Mouse (Mus musculus): Measurements from ENCODE around the gene Drp2. TPM values are rescaled to one million over a fixed set of nuclear protein-coding genes. Genes with fewer than 3 reads are reported as not detected.

The Drp2 gene
- polyA plus RNA-seq (2014; fragmentation: Nextera tagmentation; extraction: Ambion mirVana) = 8.8 and 9.3 TPM in 2 replicates

DNA sequence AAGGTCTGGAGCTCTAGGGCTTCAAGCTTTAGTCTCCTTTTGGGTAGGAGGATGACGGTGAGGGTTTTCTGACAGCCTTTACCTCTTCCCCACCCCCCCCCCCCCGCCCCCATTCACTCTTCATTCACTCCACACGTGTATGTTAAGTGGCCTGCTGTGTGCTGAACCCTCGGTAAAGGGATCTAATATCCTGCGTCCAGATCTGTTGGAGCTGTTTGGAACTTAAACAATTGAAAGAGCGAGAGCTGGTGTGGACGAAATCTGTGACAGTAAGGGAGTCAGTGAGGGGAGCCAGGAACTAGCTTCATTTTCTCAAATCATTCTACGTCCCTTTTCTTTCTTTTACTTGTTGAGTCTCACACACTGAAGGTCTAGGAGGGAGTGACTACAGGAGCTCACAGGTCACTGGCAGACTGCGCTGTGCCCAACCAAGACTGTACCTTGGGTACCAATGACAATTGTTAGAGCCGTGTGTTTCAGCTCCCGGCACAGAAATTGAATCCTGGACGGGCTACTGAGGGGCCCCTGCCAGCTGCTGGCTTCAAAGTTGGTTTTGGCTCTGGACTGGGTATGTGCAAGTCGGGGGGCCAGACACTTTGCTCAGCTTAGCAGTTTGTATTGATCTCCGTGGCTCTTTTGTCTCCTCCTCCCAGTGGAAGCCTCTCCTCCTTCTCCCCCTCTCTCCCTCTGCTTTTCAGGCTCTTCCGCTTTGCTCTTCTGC is at the start of gene Drp2:
Drp2 (plus strand) TSS at position 689 of the 721 bp plus-strand sequence.
- Histone ChIP-seq H3K36me3 (ENCODE audit: control insufficient read depth, insufficient read depth, low read length) (no peaks in the 10 kb centered on the region), H3K9ac (ENCODE audit: low read length) (peak within 1 kb of the TSS; percentile 57), H3K4me3 (ENCODE audit: low read depth, low read length) (peak within 1 kb of the TSS; percentile 29), H3K4me1 (ENCODE audit: control insufficient read depth, insufficient read depth, low read length) (no peaks in the 10 kb centered on the region), H3K27me3 (ENCODE audit: control insufficient read depth, insufficient read depth, low read length) (peaks cover 2% of the 10 kb centered on the region), H3K27ac (ENCODE audit: low read depth, low read length) (peak within 1 kb of the TSS; percentile 53), H3K4me2 (peak within 1 kb of the TSS; percentile 50), H3K9me3 (ENCODE audit: control insufficient read depth, low read length) (no peaks in the 10 kb centered on the region)
- ATAC-seq (ENCODE audit: low FRiP score) (peak; percentile 82), DNase-seq (ENCODE audit: low spot score, missing footprints) (peak; percentile 92)
- WGBS = 21% methylated on average over 15 of the region's 15 CpGs

GRCm38 (mm10) chrX:134359336-134359735 is 45.0 kb upstream of the Drp2 start:
- H3K4me2 ChIP-seq = no peak overlapping the region
- H3K4me3 ChIP-seq (ENCODE audit: low read depth, low read length) = no peak overlapping the region
- no peaks in the 10 kb centered on the region for H3K36me3 ChIP-seq (ENCODE audit: control insufficient read depth, insufficient read depth, low read length)
- no peaks in the 10 kb centered on the region for H3K9me3 ChIP-seq (ENCODE audit: control insufficient read depth, low read length)
- H3K4me1 ChIP-seq (ENCODE audit: control insufficient read depth, insufficient read depth, low read length) = no peaks in the 10 kb centered on the region
- no peak for ATAC-seq (ENCODE audit: low FRiP score)
- H3K27ac ChIP-seq (ENCODE audit: low read depth, low read length) = no peak overlapping the region
- no peak overlapping the region for H3K9ac ChIP-seq (ENCODE audit: low read length)
- no peaks in the 10 kb centered on the region for H3K27me3 ChIP-seq (ENCODE audit: control insufficient read depth, insufficient read depth, low read length)
- no peak for DNase-seq (ENCODE audit: low spot score, missing footprints)
- 84% methylated on average over 4 of the region's 4 CpGs for WGBS

- Histone ChIP-seq H3K27me3 (ENCODE audit: control insufficient read depth, insufficient read depth, low read length) (no peaks in the 10 kb centered on the region), H3K9me3 (ENCODE audit: control insufficient read depth, low read length) (no peaks in the 10 kb centered on the region), H3K27ac (ENCODE audit: low read depth, low read length) (no peak overlapping the region), H3K4me2 (no peak overlapping the region), H3K4me3 (ENCODE audit: low read depth, low read length) (no peak overlapping the region), H3K36me3 (ENCODE audit: control insufficient read depth, insufficient read depth, low read length) (no peaks in the 10 kb centered on the region), H3K9ac (ENCODE audit: low read length) (no peak overlapping the region), H3K4me1 (ENCODE audit: control insufficient read depth, insufficient read depth, low read length) (no peaks in the 10 kb centered on the region)
- 92% methylated on average over 4 of the region's 4 CpGs for WGBS
- DNase-seq (ENCODE audit: low spot score, missing footprints) = no peak
- no peak for ATAC-seq (ENCODE audit: low FRiP score)
Observed at GRCm38 (mm10) chrX:134362156-134362555, 42.2 kb upstream of the Drp2 start.

DNA sequence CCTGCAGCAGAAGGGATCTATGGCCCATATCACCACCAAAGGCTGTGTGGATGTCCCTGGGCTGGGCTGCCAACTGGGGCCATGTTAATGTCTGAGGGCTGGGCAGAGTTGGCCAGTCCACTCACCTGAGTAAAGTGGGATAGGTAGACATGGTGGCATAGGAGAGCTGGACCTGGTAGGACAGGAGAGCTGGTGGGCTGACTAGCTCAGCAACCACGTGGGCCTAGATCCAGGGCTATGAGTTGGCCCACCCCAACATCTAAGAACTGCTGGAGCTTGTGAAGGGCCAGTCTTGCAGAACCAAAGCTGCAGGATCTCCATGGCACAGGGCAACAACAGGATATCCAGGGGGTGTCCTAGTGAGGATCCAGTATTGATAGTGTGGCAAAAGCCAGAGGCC is 38.9 kb upstream of the Drp2 start:
- Histone ChIP-seq H3K27ac (ENCODE audit: low read depth, low read length) (no peak overlapping the region), H3K9me3 (ENCODE audit: control insufficient read depth, low read length) (no peaks in the 10 kb centered on the region), H3K9ac (ENCODE audit: low read length) (no peak overlapping the region), H3K36me3 (ENCODE audit: control insufficient read depth, insufficient read depth, low read length) (no peaks in the 10 kb centered on the region), H3K4me1 (ENCODE audit: control insufficient read depth, insufficient read depth, low read length) (no peaks in the 10 kb centered on the region), H3K4me3 (ENCODE audit: low read depth, low read length) (no peak overlapping the region), H3K4me2 (no peak overlapping the region), H3K27me3 (ENCODE audit: control insufficient read depth, insufficient read depth, low read length) (no peaks in the 10 kb centered on the region)
- DNase-seq (ENCODE audit: low spot score, missing footprints) (no peak), ATAC-seq (ENCODE audit: low FRiP score) (no peak)
- WGBS = 82% methylated on average over 1 of the region's 1 CpGs

- Histone ChIP-seq H3K4me3 (ENCODE audit: low read depth, low read length) (no peak overlapping the region), H3K4me2 (no peak overlapping the region), H3K9me3 (ENCODE audit: control insufficient read depth, low read length) (no peaks in the 10 kb centered on the region), H3K9ac (ENCODE audit: low read length) (no peak overlapping the region), H3K27me3 (ENCODE audit: control insufficient read depth, insufficient read depth, low read length) (no peaks in the 10 kb centered on the region), H3K27ac (ENCODE audit: low read depth, low read length) (no peak overlapping the region), H3K36me3 (ENCODE audit: control insufficient read depth, insufficient read depth, low read length) (no peaks in the 10 kb centered on the region), H3K4me1 (ENCODE audit: control insufficient read depth, insufficient read depth, low read length) (no peaks in the 10 kb centered on the region)
- no peak for DNase-seq (ENCODE audit: low spot score, missing footprints)
- no peak for ATAC-seq (ENCODE audit: low FRiP score)
- WGBS = 89% methylated on average over 3 of the region's 3 CpGs
Observed at GRCm38 (mm10) chrX:134366547-134366946, 37.8 kb upstream of the Drp2 start.

GRCm38 (mm10) chrX:134371279-134371678 is 33.1 kb upstream of the Drp2 start:
- Histone ChIP-seq H3K4me1 (ENCODE audit: control insufficient read depth, insufficient read depth, low read length) (no peaks in the 10 kb centered on the region), H3K9me3 (ENCODE audit: control insufficient read depth, low read length) (no peaks in the 10 kb centered on the region), H3K27ac (ENCODE audit: low read depth, low read length) (no peak overlapping the region), H3K36me3 (ENCODE audit: control insufficient read depth, insufficient read depth, low read length) (no peaks in the 10 kb centered on the region), H3K4me2 (no peak overlapping the region), H3K4me3 (ENCODE audit: low read depth, low read length) (no peak overlapping the region), H3K27me3 (ENCODE audit: control insufficient read depth, insufficient read depth, low read length) (no peaks in the 10 kb centered on the region), H3K9ac (ENCODE audit: low read length) (no peak overlapping the region)
- ATAC-seq (ENCODE audit: low FRiP score) (no peak), DNase-seq (ENCODE audit: low spot score, missing footprints) (no peak)
- WGBS = 14% methylated on average over 2 of the region's 2 CpGs

DNA sequence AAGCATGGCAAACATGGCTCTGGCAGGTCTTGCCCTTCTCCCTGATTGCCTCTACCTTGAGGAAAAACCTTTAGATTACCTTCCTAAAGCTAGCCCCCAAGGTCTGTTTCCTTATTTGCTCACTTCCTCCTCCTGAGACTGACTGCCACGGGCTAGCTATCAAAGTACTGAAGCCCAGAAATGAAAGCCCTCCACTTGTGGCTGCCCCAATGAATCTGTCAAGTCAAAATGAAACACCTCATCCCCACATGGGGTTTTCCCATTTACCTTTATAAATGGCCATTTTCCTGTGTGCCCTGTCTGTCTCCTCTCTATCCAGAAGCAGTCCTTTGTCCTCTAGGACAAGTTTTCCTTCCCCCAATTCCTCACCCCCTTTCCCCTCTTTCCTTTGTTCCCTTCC is 30.2 kb upstream of the Drp2 start:
- Histone ChIP-seq H3K9me3 (ENCODE audit: control insufficient read depth, low read length) (no peaks in the 10 kb centered on the region), H3K27me3 (ENCODE audit: control insufficient read depth, insufficient read depth, low read length) (no peaks in the 10 kb centered on the region), H3K4me2 (no peak overlapping the region), H3K4me1 (ENCODE audit: control insufficient read depth, insufficient read depth, low read length) (no peaks in the 10 kb centered on the region), H3K36me3 (ENCODE audit: control insufficient read depth, insufficient read depth, low read length) (no peaks in the 10 kb centered on the region), H3K9ac (ENCODE audit: low read length) (no peak overlapping the region), H3K27ac (ENCODE audit: low read depth, low read length) (no peak overlapping the region), H3K4me3 (ENCODE audit: low read depth, low read length) (no peak overlapping the region)
- ATAC-seq (ENCODE audit: low FRiP score) (no peak), DNase-seq (ENCODE audit: low spot score, missing footprints) (no peak)
- 73% methylated on average over 1 of the region's 1 CpGs for WGBS

DNA sequence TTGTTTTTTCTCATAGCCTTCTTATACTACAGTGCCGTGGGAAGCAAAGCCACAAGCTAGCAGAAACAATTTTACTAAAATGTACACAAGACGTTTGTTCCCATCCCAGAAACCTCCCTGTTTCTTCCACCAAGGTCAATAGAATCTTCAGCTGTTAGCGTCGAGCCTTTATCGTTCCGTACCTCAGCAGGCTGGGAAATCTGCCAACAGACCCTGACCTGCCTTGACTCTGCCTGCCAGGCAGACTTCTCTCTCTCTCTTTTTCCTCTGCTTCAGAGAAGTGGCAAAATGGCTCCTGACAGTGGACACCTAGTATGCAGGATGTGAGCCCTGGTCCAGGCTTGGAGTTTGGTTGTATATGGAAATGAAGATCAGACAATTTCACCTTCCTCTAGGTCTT is 19.5 kb upstream of the Drp2 start:
- ATAC-seq (ENCODE audit: low FRiP score) = no peak
- 86% methylated on average over 6 of the region's 6 CpGs for WGBS
- no peak overlapping the region for H3K4me3 ChIP-seq (ENCODE audit: low read depth, low read length)
- no peaks in the 10 kb centered on the region; the same call in 1 of the 2 replicates for H3K27me3 ChIP-seq (ENCODE audit: control insufficient read depth, insufficient read depth, low read length)
- no peak overlapping the region for H3K9ac ChIP-seq (ENCODE audit: low read length)
- no peak overlapping the region for H3K4me2 ChIP-seq
- no peaks in the 10 kb centered on the region for H3K36me3 ChIP-seq (ENCODE audit: control insufficient read depth, insufficient read depth, low read length)
- H3K9me3 ChIP-seq (ENCODE audit: control insufficient read depth, low read length) = no peaks in the 10 kb centered on the region
- H3K4me1 ChIP-seq (ENCODE audit: control insufficient read depth, insufficient read depth, low read length) = no peaks in the 10 kb centered on the region
- no peak overlapping the region for H3K27ac ChIP-seq (ENCODE audit: low read depth, low read length)
- DNase-seq (ENCODE audit: low spot score, missing footprints) = no peak

- 68% methylated on average over 2 of the region's 2 CpGs for WGBS
- no peaks in the 10 kb centered on the region for H3K36me3 ChIP-seq (ENCODE audit: control insufficient read depth, insufficient read depth, low read length)
- H3K27me3 ChIP-seq (ENCODE audit: control insufficient read depth, insufficient read depth, low read length) = no peaks in the 10 kb centered on the region
Observed at GRCm38 (mm10) chrX:134398972-134399371, 5.4 kb upstream of the Drp2 start.

More at GRCm38 (mm10) chrX:134398972-134399371, 5.4 kb upstream of the Drp2 start:
- Histone ChIP-seq H3K9ac (ENCODE audit: low read length) (no peak overlapping the region), H3K4me2 (no peak overlapping the region), H3K27ac (ENCODE audit: low read depth, low read length) (no peak overlapping the region), H3K9me3 (ENCODE audit: control insufficient read depth, low read length) (no peaks in the 10 kb centered on the region), H3K4me3 (ENCODE audit: low read depth, low read length) (no peak overlapping the region), H3K4me1 (ENCODE audit: control insufficient read depth, insufficient read depth, low read length) (no peaks in the 10 kb centered on the region)
- no peak for ATAC-seq (ENCODE audit: low FRiP score)
- no peak for DNase-seq (ENCODE audit: low spot score, missing footprints)

All from midbrain, embryonic 11.5 days (tissue).